Mouse (Mus musculus): Measurements from ENCODE around the gene Csnk1d. TPM values are rescaled to one million over a fixed set of nuclear protein-coding genes. Genes with fewer than 3 reads are reported as not detected.

Csnk1d gene
- polyA plus RNA-seq, 1 experiment from 2014 or later, result 78.9 TPM

- peak overlapping the region; percentile 100 for H3K9ac ChIP-seq (ENCODE audit: low read depth, low read length)
- peak overlapping the region; percentile 96; the same call in 1 of the 2 replicates for H3K27ac ChIP-seq (ENCODE audit: low read depth, low read length)
- H3K36me3 ChIP-seq (ENCODE audit: control insufficient read depth, insufficient read depth, low read length), result peaks cover 11% of the 10 kb centered on the region; the same call in 1 of the 2 replicates
- no peaks in the 10 kb centered on the region for H3K9me3 ChIP-seq (ENCODE audit: control insufficient read depth, low read length)
- 0 out of 2 replicates have a peak, but pooled peaks have one; percentile 5 for ATAC-seq (ENCODE audit: low FRiP score, low TSS enrichment)
- peaks cover 26% of the 10 kb centered on the region for H3K4me1 ChIP-seq (ENCODE audit: control insufficient read depth, insufficient read depth, low read length)
- peak overlapping the region; percentile 43 for H3K4me2 ChIP-seq (replicated peaks; ENCODE audit: low read depth, low read length)
- H3K27me3 ChIP-seq (ENCODE audit: control insufficient read depth, insufficient read depth, low read length), result no peaks in the 10 kb centered on the region
- peak overlapping the region; percentile 100 for H3K4me3 ChIP-seq (ENCODE audit: low read length)
- 68% methylated on average over 3 of the region's 3 CpGs for WGBS
Observed at GRCm38 (mm10) chr11:120991791-120992190, 661 bp upstream of the Csnk1d start.

GRCm38 (mm10) chr11:120990126-120990781 lies 876 bp downstream of the Csnk1d start:
- WGBS, result 0% methylated on average over 13 of the region's 35 CpGs

GRCm38 (mm10) chr11:120989523-120989922 lies 1.6 kb downstream of the Csnk1d start:
- no peak for ATAC-seq (ENCODE audit: low FRiP score, low TSS enrichment)
- no peaks in the 10 kb centered on the region for H3K9me3 ChIP-seq (ENCODE audit: control insufficient read depth, low read length)
- WGBS, result 3% methylated on average over 1 of the region's 1 CpGs
- H3K9ac ChIP-seq (ENCODE audit: low read depth, low read length), result peak overlapping the region; percentile 100
- peak overlapping the region; percentile 43 for H3K4me2 ChIP-seq (replicated peaks; ENCODE audit: low read depth, low read length)
- H3K27ac ChIP-seq (ENCODE audit: low read depth, low read length), result no peak overlapping the region
- H3K4me1 ChIP-seq (ENCODE audit: control insufficient read depth, insufficient read depth, low read length), result peaks cover 26% of the 10 kb centered on the region
- no peaks in the 10 kb centered on the region for H3K27me3 ChIP-seq (ENCODE audit: control insufficient read depth, insufficient read depth, low read length)
- peak overlapping the region; percentile 100 for H3K4me3 ChIP-seq (ENCODE audit: low read length)
- H3K36me3 ChIP-seq (ENCODE audit: control insufficient read depth, insufficient read depth, low read length), result peaks cover 29% of the 10 kb centered on the region

More at GRCm38 (mm10) chr11:120990126-120990781, 876 bp downstream of the Csnk1d start:
- no peaks in the 10 kb centered on the region for H3K27me3 ChIP-seq (ENCODE audit: control insufficient read depth, insufficient read depth, low read length)
- H3K9ac ChIP-seq (ENCODE audit: low read depth, low read length), result peak overlapping the region; percentile 100
- peak overlapping the region; percentile 43 for H3K4me2 ChIP-seq (replicated peaks; ENCODE audit: low read depth, low read length)
- peaks cover 26% of the 10 kb centered on the region for H3K4me1 ChIP-seq (ENCODE audit: control insufficient read depth, insufficient read depth, low read length)
- peaks cover 24% of the 10 kb centered on the region for H3K36me3 ChIP-seq (ENCODE audit: control insufficient read depth, insufficient read depth, low read length)
- peak; percentile 61 for ATAC-seq (ENCODE audit: low FRiP score, low TSS enrichment)
- peak overlapping the region; percentile 96 for H3K27ac ChIP-seq (ENCODE audit: low read depth, low read length)
- H3K9me3 ChIP-seq (ENCODE audit: control insufficient read depth, low read length), result no peaks in the 10 kb centered on the region
- peak overlapping the region; percentile 100 for H3K4me3 ChIP-seq (ENCODE audit: low read length)

- no peak for ATAC-seq (ENCODE audit: low FRiP score, low TSS enrichment)
- no peak overlapping the region for H3K27ac ChIP-seq (ENCODE audit: low read depth, low read length)
- no peak overlapping the region for H3K9ac ChIP-seq (ENCODE audit: low read depth, low read length)
- peak overlapping the region; percentile 43 for H3K4me2 ChIP-seq (replicated peaks; ENCODE audit: low read depth, low read length)
- peaks cover 40% of the 10 kb centered on the region for H3K36me3 ChIP-seq (ENCODE audit: control insufficient read depth, insufficient read depth, low read length)
- peak overlapping the region; percentile 100; the same call in 1 of the 2 replicates for H3K4me3 ChIP-seq (ENCODE audit: low read length)
- 78% methylated on average over 4 of the region's 4 CpGs for WGBS
- H3K27me3 ChIP-seq (ENCODE audit: control insufficient read depth, insufficient read depth, low read length), result no peaks in the 10 kb centered on the region
- H3K9me3 ChIP-seq (ENCODE audit: control insufficient read depth, low read length), result no peaks in the 10 kb centered on the region
- H3K4me1 ChIP-seq (ENCODE audit: control insufficient read depth, insufficient read depth, low read length), result peaks cover 26% of the 10 kb centered on the region
Observed at GRCm38 (mm10) chr11:120988410-120988809, 2.7 kb downstream of the Csnk1d start.

GRCm38 (mm10) chr11:120987608-120988007 lies 3.5 kb downstream of the Csnk1d start:
- ATAC-seq (ENCODE audit: low FRiP score, low TSS enrichment), result no peak
- H3K27ac ChIP-seq (ENCODE audit: low read depth, low read length), result no peak overlapping the region
- 0 out of 2 replicates have a peak overlapping the region, but pooled peaks have one; percentile 13 for H3K9ac ChIP-seq (ENCODE audit: low read depth, low read length)
- peaks cover 26% of the 10 kb centered on the region for H3K4me1 ChIP-seq (ENCODE audit: control insufficient read depth, insufficient read depth, low read length)
- no peak overlapping the region for H3K4me2 ChIP-seq (replicated peaks; ENCODE audit: low read depth, low read length)
- no peak overlapping the region for H3K4me3 ChIP-seq (ENCODE audit: low read length)
- peaks cover 45% of the 10 kb centered on the region for H3K36me3 ChIP-seq (ENCODE audit: control insufficient read depth, insufficient read depth, low read length)
- no peaks in the 10 kb centered on the region for H3K27me3 ChIP-seq (ENCODE audit: control insufficient read depth, insufficient read depth, low read length)
- H3K9me3 ChIP-seq (ENCODE audit: control insufficient read depth, low read length), result no peaks in the 10 kb centered on the region
- 81% methylated on average over 3 of the region's 3 CpGs for WGBS

- 67% methylated on average over 4 of the region's 4 CpGs for WGBS
- no peak for ATAC-seq (ENCODE audit: low FRiP score, low TSS enrichment)
- Histone ChIP-seq H3K4me1 (ENCODE audit: control insufficient read depth, insufficient read depth, low read length) (peaks cover 16% of the 10 kb centered on the region), H3K9me3 (ENCODE audit: control insufficient read depth, low read length) (no peaks in the 10 kb centered on the region), H3K36me3 (ENCODE audit: control insufficient read depth, insufficient read depth, low read length) (peaks cover 73% of the 10 kb centered on the region), H3K4me3 (ENCODE audit: low read length) (no peak overlapping the region), H3K27me3 (ENCODE audit: control insufficient read depth, insufficient read depth, low read length) (no peaks in the 10 kb centered on the region), H3K27ac (ENCODE audit: low read depth, low read length) (no peak overlapping the region), H3K4me2 (replicated peaks; ENCODE audit: low read depth, low read length) (no peak overlapping the region), H3K9ac (ENCODE audit: low read depth, low read length) (no peak overlapping the region)
Observed at GRCm38 (mm10) chr11:120984448-120985330, 6.4 kb downstream of the Csnk1d start.

GRCm38 (mm10) chr11:120982459-120982858 lies 8.7 kb downstream of the Csnk1d start:
- Histone ChIP-seq H3K27ac (ENCODE audit: low read depth, low read length) (no peak overlapping the region), H3K27me3 (ENCODE audit: control insufficient read depth, insufficient read depth, low read length) (no peaks in the 10 kb centered on the region), H3K9me3 (ENCODE audit: control insufficient read depth, low read length) (no peaks in the 10 kb centered on the region), H3K9ac (ENCODE audit: low read depth, low read length) (no peak overlapping the region), H3K36me3 (ENCODE audit: control insufficient read depth, insufficient read depth, low read length) (peaks cover 87% of the 10 kb centered on the region), H3K4me1 (ENCODE audit: control insufficient read depth, insufficient read depth, low read length) (no peaks in the 10 kb centered on the region), H3K4me3 (ENCODE audit: low read length) (no peak overlapping the region), H3K4me2 (replicated peaks; ENCODE audit: low read depth, low read length) (no peak overlapping the region)
- ATAC-seq (ENCODE audit: low FRiP score, low TSS enrichment), result no peak

- no peaks in the 10 kb centered on the region for H3K4me1 ChIP-seq (ENCODE audit: control insufficient read depth, insufficient read depth, low read length)
- H3K9me3 ChIP-seq (ENCODE audit: control insufficient read depth, low read length), result no peaks in the 10 kb centered on the region
- H3K9ac ChIP-seq (ENCODE audit: low read depth, low read length), result no peak overlapping the region
- H3K27ac ChIP-seq (ENCODE audit: low read depth, low read length), result no peak overlapping the region
- H3K4me2 ChIP-seq (replicated peaks; ENCODE audit: low read depth, low read length), result no peak overlapping the region
- H3K27me3 ChIP-seq (ENCODE audit: control insufficient read depth, insufficient read depth, low read length), result no peaks in the 10 kb centered on the region
- peaks cover 88% of the 10 kb centered on the region for H3K36me3 ChIP-seq (ENCODE audit: control insufficient read depth, insufficient read depth, low read length)
- 84% methylated on average over 4 of the region's 4 CpGs for WGBS
- ATAC-seq (ENCODE audit: low FRiP score, low TSS enrichment), result no peak
- H3K4me3 ChIP-seq (ENCODE audit: low read length), result no peak overlapping the region
Observed at GRCm38 (mm10) chr11:120981661-120982060, 9.5 kb downstream of the Csnk1d start.

Data from kidney, embryonic 14.5 days (tissue).